Mouse (Mus musculus) CH12.LX (cell line): ENCODE measurements around the gene Panx3. TPM values are rescaled to one million over a fixed set of nuclear protein-coding genes. Genes with fewer than 3 reads are reported as not detected.

ENCODE experiments used
- DNase-seq: peaks from one replicate; pipeline ENCODE4 v3.0.0-alpha.2; 2013; ENCODE audit errors: extremely low read depth
- H3K27ac ChIP-seq: 2 replicates; pipeline ENCODE4 v1.5.1; 2012; ENCODE audit warnings: low read depth, mild to moderate bottlenecking, control low read depth, moderate library complexity; ENCODE audit not compliant: insufficient read depth
- H3K27me3 ChIP-seq: replicated peaks from 2 replicates; pipeline ENCODE3; 2012; ENCODE audit warnings: inconsistent platforms
- H3K36me3 ChIP-seq, 2 experiments: replicated peaks in 1 of 2; 2 replicates each; pipeline versions ENCODE3 to v1.6.1; 2012; ENCODE audit warnings: inconsistent platforms in 1 of 2, low read length in 1 of 2, mild to moderate bottlenecking in 1 of 2, mixed read lengths in 1 of 2, moderate library complexity in 1 of 2; ENCODE audit not compliant: control insufficient read depth in 1 of 2, insufficient read depth in 1 of 2
- H3K4me1 ChIP-seq, 2 experiments: 2 replicates each; pipeline ENCODE4 v1.6.1; 2012; ENCODE audit warnings: inconsistent platforms in 1 of 2, moderate library complexity in 1 of 2; ENCODE audit not compliant: insufficient read depth in 2 of 2, control insufficient read depth in 1 of 2
- H3K4me2 ChIP-seq: 2 replicates; pipeline ENCODE4 v1.6.1; 2012; ENCODE audit warnings: low read depth, mild to moderate bottlenecking, control low read depth; ENCODE audit not compliant: poor library complexity, insufficient read depth, severe bottlenecking
- H3K4me3 ChIP-seq, 3 experiments: fragments of 150-350 bp in 1 of 3; sonication (generic) in 1 of 3; replicated peaks in 1 of 3; 2 replicates each; pipeline versions ENCODE3 to v1.5.1; 2011 to 2012; ENCODE audit warnings: low read depth in 2 of 3, low read length in 2 of 3, mild to moderate bottlenecking in 2 of 3, moderate library complexity in 2 of 3, control low read depth in 1 of 3, improper control_type of control experiment in 1 of 3, inconsistent platforms in 1 of 3, mixed read lengths in 1 of 3; ENCODE audit not compliant: poor library complexity in 1 of 3
- H3K79me2 ChIP-seq: replicated peaks from 2 replicates; pipeline ENCODE4 v1.6.1; 2012; ENCODE audit warnings: mild to moderate bottlenecking, moderate library complexity; ENCODE audit not compliant: control insufficient read depth, poor library complexity, insufficient read depth, severe bottlenecking; ENCODE audit errors: extremely low read depth
- H3K9ac ChIP-seq: 2 replicates; pipeline ENCODE4 v1.6.1; 2012; ENCODE audit warnings: low read depth, mild to moderate bottlenecking, control low read depth, moderate library complexity; ENCODE audit not compliant: insufficient read depth
- H3K9me3 ChIP-seq: replicated peaks from 2 replicates; pipeline ENCODE3; 2012; ENCODE audit warnings: low read length, inconsistent platforms, mixed read lengths
- ELF1 ChIP-seq: IDR thresholded peaks from 2 replicates; pipeline ENCODE4 v1.6.1; 2014; ENCODE audit warnings: low read depth, mild to moderate bottlenecking, inconsistent platforms, low read length, improper control_type of control experiment
- GABPA ChIP-seq: IDR thresholded peaks from 2 replicates; pipeline ENCODE4 v1.6.1; 2012; ENCODE audit warnings: low read depth, low read length, improper control_type of control experiment, inconsistent platforms; ENCODE audit not compliant: insufficient replicate concordance
- HCFC1 ChIP-seq: IDR thresholded peaks from 2 replicates; pipeline ENCODE4 v1.6.1; 2012; ENCODE audit warnings: low read depth, mild to moderate bottlenecking, inconsistent platforms, low read length, improper control_type of control experiment
- IRF4 ChIP-seq: IDR thresholded peaks from 2 replicates; pipeline ENCODE4 v1.6.1; 2014; ENCODE audit warnings: low read depth, mild to moderate bottlenecking, inconsistent platforms, low read length, improper control_type of control experiment
- JUND ChIP-seq: conservative IDR thresholded peaks from 2 replicates; pipeline ENCODE4 v1.6.1; 2011; ENCODE audit warnings: low read depth, low read length, improper control_type of control experiment
- MAX ChIP-seq: IDR thresholded peaks from 2 replicates; pipeline ENCODE4 v1.6.1; 2011; ENCODE audit warnings: low read length, improper control_type of control experiment
- MEF2A ChIP-seq: IDR thresholded peaks from 2 replicates; pipeline ENCODE4 v1.6.1; 2014; ENCODE audit warnings: low read depth, mild to moderate bottlenecking, inconsistent platforms, low read length, improper control_type of control experiment, borderline replicate concordance
- PAX5 ChIP-seq: IDR thresholded peaks from 2 replicates; pipeline ENCODE4 v1.6.1; 2012; ENCODE audit warnings: low read length, inconsistent platforms, mixed read lengths
- POLR2AphosphoS2 ChIP-seq: IDR thresholded peaks from 2 replicates; pipeline ENCODE4 v1.6.1; 2011; ENCODE audit warnings: low read depth, low read length, improper control_type of control experiment
- RCOR1 ChIP-seq: conservative IDR thresholded peaks from 2 replicates; pipeline ENCODE4 v1.6.1; 2012; ENCODE audit warnings: low read depth, mild to moderate bottlenecking, inconsistent platforms, low read length, improper control_type of control experiment
- SIN3A ChIP-seq: IDR thresholded peaks from 2 replicates; pipeline ENCODE4 v1.6.1; 2012; ENCODE audit warnings: low read length, improper control_type of control experiment, inconsistent platforms
- TBP ChIP-seq: conservative IDR thresholded peaks from 2 replicates; pipeline ENCODE4 v1.6.1; 2011; ENCODE audit warnings: low read depth, low read length, improper control_type of control experiment
- UBTF ChIP-seq: IDR thresholded peaks from 2 replicates; pipeline ENCODE4 v1.6.1; 2012; ENCODE audit warnings: low read depth, mild to moderate bottlenecking, inconsistent platforms, low read length, improper control_type of control experiment, moderate library complexity
- USF1 ChIP-seq: IDR thresholded peaks from 2 replicates; pipeline ENCODE4 v1.6.1; 2014; ENCODE audit warnings: low read depth, mild to moderate bottlenecking, inconsistent platforms, low read length, improper control_type of control experiment
- USF2 ChIP-seq: conservative IDR thresholded peaks from 2 replicates; pipeline ENCODE4 v1.6.1; 2011; ENCODE audit warnings: low read depth, low read length, improper control_type of control experiment
- ZC3H11A ChIP-seq: IDR thresholded peaks from 2 replicates; pipeline ENCODE4 v1.6.1; 2012; ENCODE audit warnings: low read depth, mild to moderate bottlenecking, inconsistent platforms, low read length, improper control_type of control experiment
- ZMIZ1 ChIP-seq: IDR thresholded peaks from 2 replicates; pipeline ENCODE4 v1.6.1; 2012; ENCODE audit warnings: low read depth, mild to moderate bottlenecking, inconsistent platforms, low read length, improper control_type of control experiment
- ZNF384 ChIP-seq: IDR thresholded peaks from 2 replicates; pipeline ENCODE4 v1.6.1; 2012; ENCODE audit warnings: low read depth, low read length, improper control_type of control experiment, inconsistent platforms
- dilution Hi-C: fragments of 300-500 bp; cut with MboI; formaldehyde crosslinking; loops from 2 replicates; pipeline ENCODE4 v1.14.3; 2020; ENCODE audit warnings: low sequenced_read_pairs; ENCODE audit not compliant: extremely low pct_unique_long_range_greater_than_20kb, extremely low pct_ligation_motif_present
- in situ Hi-C: fragments of 300-500 bp; cut with MboI; formaldehyde crosslinking; loops from 3 replicates; pipeline ENCODE4 v1.14.3; 2019; ENCODE audit warnings: low sequenced_read_pairs, low pct_ligation_motif_present, low pct_unique_long_range_greater_than_20kb, mixed read lengths
- polyA plus RNA-seq: library from polyadenylated mRNA; unstranded; fragments of >175 nt; gene quantifications from 2 replicates; pipeline ENCODE4 v1.2.1, GENCODE M21; 2012; ENCODE audit warnings: low read depth; ENCODE audit not compliant: insufficient read length
- total RNA-seq, 2 experiments: library from RNA; depleted of rRNA; stranded (reverse); fragments of 300-350 nt in 1 of 2; fragments of >200 nt in 1 of 2; gene quantifications; 2 replicates each; pipeline ENCODE4 v1.2.3; 2012 to 2014

Gene Panx3
- total and polyA plus RNA-seq, 3 experiments: not detected

GRCm38 (mm10) chr9:37615220-37615619 lies 53.8 kb downstream of the Panx3 start:
- dilution Hi-C loops: no loop called here
- no peak overlapping the region for H3K9ac ChIP-seq
- no peaks in the 10 kb centered on the region for H3K27me3 ChIP-seq
- H3K36me3 ChIP-seq: peaks cover 0 to 4% of the 10 kb centered on the region in 2 experiments
- peaks cover 0 to 13% of the 10 kb centered on the region in 2 experiments; a peak in 2 of 4 replicates for H3K4me1 ChIP-seq
- H3K9me3 ChIP-seq: no peaks in the 10 kb centered on the region
- H3K27ac ChIP-seq: no peak overlapping the region
- no peaks in the 10 kb centered on the region for H3K79me2 ChIP-seq
- H3K4me2 ChIP-seq: no peak overlapping the region
- no peak for DNase-seq
- H3K4me3 ChIP-seq: no peak overlapping the region
- TF ChIP-seq UBTF: no peak
- no peak for TF ChIP-seq JUND
- TF ChIP-seq ELF1: no peak
- TF ChIP-seq GABPA: no peak
- TF ChIP-seq HCFC1: no peak
- no peak for TF ChIP-seq USF1
- in situ Hi-C loops: no loop called here

GRCm38 (mm10) chr9:37614316-37614715 lies 54.7 kb downstream of the Panx3 start:
- H3K36me3 ChIP-seq: peaks cover 0 to 4% of the 10 kb centered on the region in 2 experiments
- H3K4me1 ChIP-seq: peaks cover 0 to 13% of the 10 kb centered on the region in 2 experiments; a peak in 2 of 4 replicates
- TF ChIP-seq PAX5: no peak
- TF ChIP-seq ZNF384: no peak
- no peak for TF ChIP-seq ZC3H11A
- TF ChIP-seq GABPA: no peak
- TF ChIP-seq JUND: no peak
- no peak for TF ChIP-seq MEF2A
- TF ChIP-seq RCOR1: no peak
- no peak for TF ChIP-seq ZMIZ1
- TF ChIP-seq POLR2AphosphoS2: no peak
- no peak for TF ChIP-seq SIN3A
- no peaks in the 10 kb centered on the region for H3K27me3 ChIP-seq
- H3K9ac ChIP-seq: peak overlapping the region; percentile 41; the same call in 1 of the 2 replicates
- dilution Hi-C loops: no loop called here
- H3K9me3 ChIP-seq: no peaks in the 10 kb centered on the region
- no peaks in the 10 kb centered on the region for H3K79me2 ChIP-seq
- peak overlapping the region in 2 of 3 experiments; percentile 62 to 72 for H3K4me3 ChIP-seq
- in situ Hi-C loops: no loop called here
- H3K4me2 ChIP-seq: peak overlapping the region; percentile 66
- no peak for DNase-seq
- no peak overlapping the region for H3K27ac ChIP-seq

- peaks cover 0 to 13% of the 10 kb centered on the region in 2 experiments; a peak in 2 of 4 replicates for H3K4me1 ChIP-seq
- H3K4me3 ChIP-seq: peak overlapping the region; percentile 61 to 72 (median 62)
- H3K36me3 ChIP-seq: peaks cover 0 to 4% of the 10 kb centered on the region in 2 experiments
- no peak for DNase-seq
- TF ChIP-seq MAX: 0 out of 2 replicates have a peak, but pooled peaks have one; percentile 7
- peak; percentile 66 for TF ChIP-seq IRF4
- no peak for TF ChIP-seq TBP
- TF ChIP-seq USF2: no peak
- TF ChIP-seq RCOR1: no peak
- TF ChIP-seq, all 38 proteins: peak for 2
- H3K4me2 ChIP-seq: peak overlapping the region; percentile 66
- no peaks in the 10 kb centered on the region for H3K79me2 ChIP-seq
- H3K9ac ChIP-seq: peak overlapping the region; percentile 41; the same call in 1 of the 2 replicates
- no peaks in the 10 kb centered on the region for H3K9me3 ChIP-seq
- no peak overlapping the region for H3K27ac ChIP-seq
- dilution Hi-C loops: no loop called here
- no peaks in the 10 kb centered on the region for H3K27me3 ChIP-seq
- in situ Hi-C loops: no loop called here
These were observed 55.1 kb downstream of the Panx3 start for GRCm38 (mm10) chr9:37613911-37614280.
